In genomic region chr6:90470947-90471541, GRCm38 (mm10) we compare ENCODE assay signal across 10 mouse cellular contexts. TPM values are rescaled to one million over a fixed set of nuclear protein-coding genes. Genes with fewer than 3 reads are reported as not detected.
DNase-seq lines count a peak whose midpoint lies in the region; ATAC-seq and TF ChIP-seq lines count a peak whose summit lies in the region.
"Had no signal": no experiment of that assay in that cellular context is flagged by ENCODE, and none has a peak within 500 bp of the region (broad histone marks: within the 10 kb centered on the region; RNA-seq: fewer than 3 reads in every experiment).

No protein-coding gene starts in this region.

- H3K9ac ChIP-seq in lung, embryonic 14.5 days = no peak overlapping the region
- H3K9ac ChIP-seq in stomach, postnatal 0 days (ENCODE audit: low read length) = 0 out of 2 replicates have a peak overlapping the region, but pooled peaks have one; percentile 13
- no peak overlapping the region for H3K9ac ChIP-seq in midbrain, embryonic 14.5 days (replicated peaks; ENCODE audit: low read length)

- TF ChIP-seq CTCF in lung, embryonic 14.5 days (IDR thresholded peaks at IDR 0.05; ENCODE audit: low read depth) = no peak
- no peak for TF ChIP-seq CTCF in stomach, postnatal 0 days (IDR thresholded peaks at IDR 0.05; ENCODE audit: low read depth)

- peaks cover 5% of the 10 kb centered on the region; the same call in 1 of the 2 replicates for H3K36me3 ChIP-seq in lung, embryonic 14.5 days (ENCODE audit: insufficient read depth)
- H3K36me3 ChIP-seq in stomach, postnatal 0 days (ENCODE audit: control insufficient read depth, insufficient read depth, low read length) = peaks cover 11% of the 10 kb centered on the region; the same call in 1 of the 2 replicates
- no peaks in the 10 kb centered on the region for H3K36me3 ChIP-seq in midbrain, embryonic 14.5 days (ENCODE audit: control insufficient read depth, insufficient read depth, low read length)

- H3K27ac ChIP-seq in lung, embryonic 14.5 days (ENCODE audit: low read depth) = peak overlapping the region; percentile 72
- peak overlapping the region; percentile 89 for H3K27ac ChIP-seq in stomach, postnatal 0 days (replicated peaks)
- H3K27ac ChIP-seq in midbrain, embryonic 14.5 days (replicated peaks; ENCODE audit: low read depth, low read length) = no peak overlapping the region

- no peak for TF ChIP-seq EP300 in stomach, postnatal 0 days (optimal IDR thresholded peaks at IDR 0.05)

- H3K27me3 ChIP-seq in lung, embryonic 14.5 days (ENCODE audit: insufficient read depth, low read length) = no peaks in the 10 kb centered on the region
- H3K27me3 ChIP-seq in stomach, postnatal 0 days (ENCODE audit: control insufficient read depth, insufficient read depth, low read length) = no peaks in the 10 kb centered on the region
- H3K27me3 ChIP-seq in midbrain, embryonic 14.5 days (ENCODE audit: control insufficient read depth, insufficient read depth, low read length) = no peaks in the 10 kb centered on the region

- peak; percentile 67; the same call in 1 of the 2 replicates for ATAC-seq in lung, embryonic 14.5 days (ENCODE audit: insufficient read depth)
- ATAC-seq in stomach, postnatal 0 days (ENCODE audit: low FRiP score, low TSS enrichment) = peak; percentile 69
- ATAC-seq in midbrain, embryonic 14.5 days (ENCODE audit: low FRiP score, low TSS enrichment) = no peak

- peaks cover 4% of the 10 kb centered on the region; the same call in 1 of the 2 replicates for H3K4me1 ChIP-seq in lung, embryonic 14.5 days (ENCODE audit: insufficient read depth)
- H3K4me1 ChIP-seq in stomach, postnatal 0 days (replicated peaks; ENCODE audit: control insufficient read depth, insufficient read depth) = peaks cover 6% of the 10 kb centered on the region
- H3K4me1 ChIP-seq in midbrain, embryonic 14.5 days (ENCODE audit: control insufficient read depth, insufficient read depth, low read length) = no peaks in the 10 kb centered on the region

- DNase-seq in adrenal gland, postnatal 14 days = peak; percentile 43
- no peak for DNase-seq in adrenal gland, postnatal 25 days
- DNase-seq in brain, adult 2 months (ENCODE audit: low read depth, low spot score) = peak; percentile 79
- peak; percentile 85 to 93 for DNase-seq in heart, adult 18-20 months
- DNase-seq in kidney, postnatal 14 days = peak; percentile 53
- peak; percentile 68 for DNase-seq in lung, embryonic 14.5 days
- peak; percentile 44 for DNase-seq in stomach, postnatal 0 days (ENCODE audit: low spot score)
- DNase-seq in midbrain, embryonic 14.5 days = no peak

- H3K4me3 ChIP-seq in lung, embryonic 14.5 days (ENCODE audit: low read depth, low read length) = no peak overlapping the region
- no peak overlapping the region for H3K4me3 ChIP-seq in stomach, postnatal 0 days (ENCODE audit: low read depth, low read length)
- H3K4me3 ChIP-seq in midbrain, embryonic 14.5 days (replicated peaks; ENCODE audit: low read depth, low read length) = no peak overlapping the region
- H3K4me3 ChIP-seq: megakaryocyte, embryonic 14.5 days had no signal

- no peaks in the 10 kb centered on the region for H3K9me3 ChIP-seq in lung, embryonic 14.5 days (ENCODE audit: low read depth, low read length)
- no peaks in the 10 kb centered on the region for H3K9me3 ChIP-seq in stomach, postnatal 0 days (ENCODE audit: control insufficient read depth, low read length)
- H3K9me3 ChIP-seq in midbrain, embryonic 14.5 days (ENCODE audit: control insufficient read depth, low read length) = no peaks in the 10 kb centered on the region

- WGBS in lung, embryonic 14.5 days = 37% methylated on average over 12 of the region's 12 CpGs
- WGBS in stomach, postnatal 0 days = 38% methylated on average over 12 of the region's 12 CpGs
- WGBS in midbrain, embryonic 14.5 days = 75% methylated on average over 12 of the region's 12 CpGs

- no peak overlapping the region for H3K4me2 ChIP-seq in lung, embryonic 14.5 days
- H3K4me2 ChIP-seq in stomach, postnatal 0 days (replicated peaks; ENCODE audit: low read depth) = no peak overlapping the region
- H3K4me2 ChIP-seq in midbrain, embryonic 14.5 days (ENCODE audit: low read length) = no peak overlapping the region

RNA-seq across cellular contexts. Expression of gene Klf15, which starts 8.7 kb away (rescaled TPM):
- total RNA-seq in adrenal gland, postnatal 14 days (2021) = 38.0 and 40.0 TPM in 2 replicates
- total RNA-seq in adrenal gland, postnatal 25 days (2021) = 38.4 and 44.5 TPM in 2 replicates
- 10 to 100 TPM; 70.9 to 89.8 TPM for total RNA-seq in heart, adult 18-20 months (2021)
- polyA plus RNA-seq in lung, embryonic 14.5 days (2014; fragmentation: Nextera tagmentation; extraction: Ambion mirVana) = 8.1 and 10.9 TPM in 2 replicates
- 4.1 and 4.2 TPM in 2 replicates for polyA plus RNA-seq in stomach, postnatal 0 days (2015; fragmentation: Nextera tagmentation; extraction: Ambion mirVana)
- polyA plus RNA-seq in midbrain, embryonic 14.5 days (2014; fragmentation: Nextera tagmentation; extraction: Ambion mirVana) = 13.9 and 14.2 TPM in 2 replicates
- polyA plus RNA-seq: C2C12 had no signal

RNA-seq across cellular contexts. Expression of gene Aldh1l1, which starts 15.2 kb away (rescaled TPM):
- 66.2 and 130 TPM in 2 replicates for total RNA-seq in adrenal gland, postnatal 14 days (2021)
- total RNA-seq in adrenal gland, postnatal 25 days (2021) = 179 and 220 TPM in 2 replicates
- total RNA-seq in heart, adult 18-20 months (2021) = 1 to 10 TPM; 1.7 to 4.9 TPM
- polyA plus RNA-seq in lung, embryonic 14.5 days (2014; fragmentation: Nextera tagmentation; extraction: Ambion mirVana) = 0.74 and 0.78 TPM in 2 replicates
- polyA plus RNA-seq in stomach, postnatal 0 days (2015; fragmentation: Nextera tagmentation; extraction: Ambion mirVana) = 6.6 and 7.6 TPM in 2 replicates
- polyA plus RNA-seq in midbrain, embryonic 14.5 days (2014; fragmentation: Nextera tagmentation; extraction: Ambion mirVana) = 44.5 and 51.9 TPM in 2 replicates

RNA-seq across cellular contexts. Expression of gene Cfap100, which starts 42.4 kb away (rescaled TPM):
- total RNA-seq in adrenal gland, postnatal 14 days (2021) = 0.67 and 1.4 TPM in 2 replicates
- total RNA-seq in adrenal gland, postnatal 25 days (2021) = 1.1 TPM in 1 of 2 replicates, not detected in the other
- under 1 TPM; 0.15 to 0.28 TPM for total RNA-seq in heart, adult 18-20 months (2021)
- 0.43 and 0.57 TPM in 2 replicates for polyA plus RNA-seq in lung, embryonic 14.5 days (2014; fragmentation: Nextera tagmentation; extraction: Ambion mirVana)
- 0.30 and 0.34 TPM in 2 replicates for polyA plus RNA-seq in stomach, postnatal 0 days (2015; fragmentation: Nextera tagmentation; extraction: Ambion mirVana)
- polyA plus RNA-seq in midbrain, embryonic 14.5 days (2014; fragmentation: Nextera tagmentation; extraction: Ambion mirVana) = 7.2 and 11.1 TPM in 2 replicates

Comparison
In these comparisons a context has a peak if more than half of its experiments do, and no peak if none do; other contexts are left out.
1. DNase-seq: peak in adrenal gland, postnatal 14 days (single experiment), brain, adult 2 months (single experiment), heart, adult 18-20 months (2 of 2), kidney, postnatal 14 days (single experiment), lung, embryonic 14.5 days (single experiment) and stomach, postnatal 0 days (single experiment); none in adrenal gland, postnatal 25 days (single experiment) and midbrain, embryonic 14.5 days (single experiment).
2. RNA of gene Aldh1l1, which starts 15.2 kb away (total RNA-seq): 179 to 220 TPM in adrenal gland, postnatal 25 days and 66.2 to 130 TPM in adrenal gland, postnatal 14 days; 1.7 to 4.9 TPM in heart, adult 18-20 months; every median in the first group is over 10 times any median in the second.